Mouse (Mus musculus) midbrain, embryonic 12.5 days (tissue): ENCODE data around the gene Ap1g2. TPM values are rescaled to one million over a fixed set of nuclear protein-coding genes. Genes with fewer than 3 reads are reported as not detected.
A peak's percentile ranks its signal among the peaks of the same experiment; 100 is the strongest.

Experiments
- ATAC-seq: fragments of 200-750 bp; cut with Nextera tagmentation; 2 replicates; pipeline ENCODE4 v1.8.0; 2017; ENCODE audit warnings: low read depth, moderate TSS enrichment, moderate library complexity; ENCODE audit not compliant: low FRiP score
- H3K27ac ChIP-seq: fragments of 300-500 bp; sonication (generic); replicated peaks from 2 replicates; pipeline ENCODE4 v1.5.1; 2016; ENCODE audit warnings: mild to moderate bottlenecking
- H3K27me3 ChIP-seq: fragments of 300-500 bp; sonication (generic); 2 replicates; pipeline ENCODE4 v1.6.1; 2016; ENCODE audit warnings: mild to moderate bottlenecking
- H3K36me3 ChIP-seq: fragments of 300-500 bp; sonication (generic); 2 replicates; pipeline ENCODE4 v1.6.1; 2016
- H3K4me1 ChIP-seq: fragments of 300-500 bp; sonication (generic); 2 replicates; pipeline ENCODE4 v1.6.1; 2016
- H3K4me2 ChIP-seq: fragments of 300-500 bp; sonication (generic); replicated peaks from 2 replicates; pipeline ENCODE4 v1.6.1; 2016; ENCODE audit warnings: mild to moderate bottlenecking, moderate library complexity
- H3K4me3 ChIP-seq: fragments of 300-500 bp; sonication (generic); 2 replicates; pipeline ENCODE4 v1.5.1; 2016; ENCODE audit warnings: mild to moderate bottlenecking
- H3K9ac ChIP-seq: fragments of 300-500 bp; sonication (generic); replicated peaks from 2 replicates; pipeline ENCODE4 v1.6.1; 2016; ENCODE audit warnings: mild to moderate bottlenecking, moderate library complexity
- H3K9me3 ChIP-seq: fragments of 300-500 bp; sonication (generic); 2 replicates; pipeline ENCODE4 v1.6.1; 2016; ENCODE audit warnings: mild to moderate bottlenecking
- WGBS: fragments of 180-500 bp; shearing (Covaris S2); methylation state at CpG from one replicate; pipeline ENCODE4 v1.1.7; 2016; 5-methylcytosine and 5-hydroxymethylcytosine counted together
- polyA plus RNA-seq: library from polyadenylated mRNA; unstranded; fragments of >200 nt; fragmentation: Nextera tagmentation; extraction: Ambion mirVana; gene quantifications from 2 replicates; pipeline ENCODE4 v1.2.1, GENCODE M21; 2016

Gene Ap1g2
- polyA plus RNA-seq, 1 experiment from 2014 or later, result 10.9 TPM

- peaks cover 50% of the 10 kb centered on the region for H3K4me1 ChIP-seq
Measured at GRCm38 (mm10) chr14:55083481-55083880, 22.9 kb downstream of the Ap1g2 start.

GRCm38 (mm10) chr14:55081105-55081504 lies 25.3 kb downstream of the Ap1g2 start:
- 36% methylated on average over 5 of the region's 5 CpGs for WGBS
- H3K27me3 ChIP-seq, result 0 out of 2 replicates have a peak, but pooled peaks cover 3% of the 10 kb centered on the region
- no peak overlapping the region for H3K4me2 ChIP-seq
- no peak overlapping the region for H3K9ac ChIP-seq
- H3K4me1 ChIP-seq, result peaks cover 56% of the 10 kb centered on the region
- no peak overlapping the region for H3K27ac ChIP-seq
- no peak overlapping the region for H3K4me3 ChIP-seq
- ATAC-seq, result no peak
- no peaks in the 10 kb centered on the region for H3K36me3 ChIP-seq
- H3K9me3 ChIP-seq, result no peaks in the 10 kb centered on the region

More at GRCm38 (mm10) chr14:55083481-55083880, 22.9 kb downstream of the Ap1g2 start:
- Histone ChIP-seq H3K9me3 (no peaks in the 10 kb centered on the region), H3K36me3 (no peaks in the 10 kb centered on the region), H3K4me3 (no peak overlapping the region), H3K4me2 (no peak overlapping the region), H3K27me3 (0 out of 2 replicates have a peak, but pooled peaks cover 3% of the 10 kb centered on the region), H3K27ac (no peak overlapping the region), H3K9ac (no peak overlapping the region)
- 75% methylated on average over 6 of the region's 6 CpGs for WGBS
- ATAC-seq, result no peak

- Histone ChIP-seq H3K27me3 (0 out of 2 replicates have a peak, but pooled peaks cover 3% of the 10 kb centered on the region), H3K4me2 (peak overlapping the region; percentile 50), H3K27ac (peak overlapping the region; percentile 89), H3K36me3 (peaks cover 7% of the 10 kb centered on the region; the same call in 1 of the 2 replicates), H3K4me1 (peaks cover 49% of the 10 kb centered on the region), H3K9ac (no peak overlapping the region), H3K9me3 (no peaks in the 10 kb centered on the region), H3K4me3 (no peak overlapping the region)
- peak; percentile 48 for ATAC-seq
- WGBS, result 22% methylated on average over 8 of the region's 8 CpGs
Measured at GRCm38 (mm10) chr14:55079214-55079970, 27.0 kb downstream of the Ap1g2 start.

- H3K4me3 ChIP-seq, result peak overlapping the region; percentile 12; the same call in 1 of the 2 replicates
- peak overlapping the region; percentile 45 for H3K9ac ChIP-seq
- WGBS, result 3% methylated on average over 23 of the region's 23 CpGs
- ATAC-seq, result peak; percentile 39; the same call in 1 of the 2 replicates
- H3K27me3 ChIP-seq, result peaks cover 3% of the 10 kb centered on the region; the same call in 1 of the 2 replicates
- peaks cover 49% of the 10 kb centered on the region for H3K4me1 ChIP-seq
- peaks cover 16% of the 10 kb centered on the region for H3K36me3 ChIP-seq
- peak overlapping the region; percentile 89 for H3K27ac ChIP-seq
- H3K9me3 ChIP-seq, result no peaks in the 10 kb centered on the region
- peak overlapping the region; percentile 50 for H3K4me2 ChIP-seq
Measured at GRCm38 (mm10) chr14:55078366-55078989, 27.9 kb downstream of the Ap1g2 start.

GRCm38 (mm10) chr14:55077481-55078365 lies 28.7 kb downstream of the Ap1g2 start:
- Histone ChIP-seq H3K9ac (peak overlapping the region; percentile 45), H3K36me3 (peaks cover 24% of the 10 kb centered on the region), H3K27me3 (peaks cover 5% of the 10 kb centered on the region; the same call in 1 of the 2 replicates), H3K4me2 (peak overlapping the region; percentile 50), H3K4me3 (peak overlapping the region; percentile 12; the same call in 1 of the 2 replicates), H3K9me3 (no peaks in the 10 kb centered on the region), H3K4me1 (peaks cover 49% of the 10 kb centered on the region), H3K27ac (peak overlapping the region; percentile 89)
- 4% methylated on average over 15 of the region's 15 CpGs for whole genome bisulfite sequencing
- peak; percentile 48 for ATAC-seq

- WGBS, result 62% methylated on average over 3 of the region's 3 CpGs
- Histone ChIP-seq H3K4me3 (no peak overlapping the region), H3K4me2 (0 out of 2 replicates have a peak overlapping the region, but pooled peaks have one; percentile 50), H3K9me3 (no peaks in the 10 kb centered on the region), H3K4me1 (peaks cover 53% of the 10 kb centered on the region), H3K9ac (no peak overlapping the region), H3K36me3 (peaks cover 31% of the 10 kb centered on the region), H3K27me3 (peaks cover 11% of the 10 kb centered on the region), H3K27ac (peak overlapping the region; percentile 89)
- no peak for ATAC-seq
Measured at GRCm38 (mm10) chr14:55076956-55077355, 29.4 kb downstream of the Ap1g2 start.

- peaks cover 52% of the 10 kb centered on the region for H3K4me1 ChIP-seq
- H3K27me3 ChIP-seq, result peaks cover 13% of the 10 kb centered on the region
- H3K4me3 ChIP-seq, result no peak overlapping the region
- H3K9ac ChIP-seq, result no peak overlapping the region
- peaks cover 36% of the 10 kb centered on the region for H3K36me3 ChIP-seq
- WGBS, result 60% methylated on average over 6 of the region's 6 CpGs
- H3K9me3 ChIP-seq, result no peaks in the 10 kb centered on the region
- no peak overlapping the region for H3K4me2 ChIP-seq
- H3K27ac ChIP-seq, result no peak overlapping the region
- ATAC-seq, result no peak
Measured at GRCm38 (mm10) chr14:55076224-55076623, 30.2 kb downstream of the Ap1g2 start.

GRCm38 (mm10) chr14:55074416-55074815 lies 32.0 kb downstream of the Ap1g2 start:
- H3K27me3 ChIP-seq, result peaks cover 11% of the 10 kb centered on the region
- H3K27ac ChIP-seq, result no peak overlapping the region
- no peaks in the 10 kb centered on the region for H3K9me3 ChIP-seq
- H3K4me3 ChIP-seq, result no peak overlapping the region
- peaks cover 50% of the 10 kb centered on the region for H3K36me3 ChIP-seq
- peaks cover 42% of the 10 kb centered on the region for H3K4me1 ChIP-seq
- ATAC-seq, result no peak
- 95% methylated on average over 12 of the region's 12 CpGs for WGBS
- no peak overlapping the region for H3K4me2 ChIP-seq
- no peak overlapping the region for H3K9ac ChIP-seq

- no peak for ATAC-seq
- 36% methylated on average over 19 of the region's 19 CpGs for WGBS
- Histone ChIP-seq H3K9ac (no peak overlapping the region), H3K4me2 (no peak overlapping the region), H3K4me1 (peaks cover 16% of the 10 kb centered on the region), H3K27me3 (peaks cover 10% of the 10 kb centered on the region), H3K36me3 (peaks cover 76% of the 10 kb centered on the region), H3K9me3 (no peaks in the 10 kb centered on the region), H3K4me3 (no peak overlapping the region), H3K27ac (no peak overlapping the region)
Measured at GRCm38 (mm10) chr14:55071756-55072155, 34.6 kb downstream of the Ap1g2 start.

GRCm38 (mm10) chr14:55066042-55066441 lies 40.4 kb downstream of the Ap1g2 start:
- Histone ChIP-seq H3K4me1 (peaks cover 18% of the 10 kb centered on the region), H3K9ac (no peak overlapping the region), H3K4me2 (no peak overlapping the region), H3K4me3 (no peak overlapping the region), H3K9me3 (no peaks in the 10 kb centered on the region), H3K36me3 (peaks cover 80% of the 10 kb centered on the region), H3K27me3 (peaks cover 3% of the 10 kb centered on the region; the same call in 1 of the 2 replicates), H3K27ac (no peak overlapping the region)
- WGBS, result 96% methylated on average over 8 of the region's 8 CpGs
- no peak for ATAC-seq

GRCm38 (mm10) chr14:55065391-55065790 lies 41.0 kb downstream of the Ap1g2 start:
- Histone ChIP-seq H3K4me1 (peaks cover 25% of the 10 kb centered on the region), H3K27me3 (peaks cover 3% of the 10 kb centered on the region; the same call in 1 of the 2 replicates), H3K9ac (no peak overlapping the region), H3K4me3 (no peak overlapping the region), H3K9me3 (no peaks in the 10 kb centered on the region), H3K27ac (no peak overlapping the region), H3K4me2 (no peak overlapping the region), H3K36me3 (peaks cover 76% of the 10 kb centered on the region)
- 92% methylated on average over 13 of the region's 13 CpGs for WGBS
- no peak for ATAC-seq
